Mouse (Mus musculus) R1 (cell line): Measurements from ENCODE around the gene Adgrl2.
A peak's percentile ranks its signal among the peaks of the same experiment; 100 is the strongest.

Experiments
- DNase-seq: peaks from one replicate; pipeline ENCODE4 v3.0.0-alpha.2; 2018; ENCODE audit warnings: low read depth, low spot score

The Adgrl2 gene

GRCm38 (mm10) chr3:148922618-148923095, 67.7 kb downstream of the Adgrl2 start:
- DNase-seq = peak; percentile 71

DNA sequence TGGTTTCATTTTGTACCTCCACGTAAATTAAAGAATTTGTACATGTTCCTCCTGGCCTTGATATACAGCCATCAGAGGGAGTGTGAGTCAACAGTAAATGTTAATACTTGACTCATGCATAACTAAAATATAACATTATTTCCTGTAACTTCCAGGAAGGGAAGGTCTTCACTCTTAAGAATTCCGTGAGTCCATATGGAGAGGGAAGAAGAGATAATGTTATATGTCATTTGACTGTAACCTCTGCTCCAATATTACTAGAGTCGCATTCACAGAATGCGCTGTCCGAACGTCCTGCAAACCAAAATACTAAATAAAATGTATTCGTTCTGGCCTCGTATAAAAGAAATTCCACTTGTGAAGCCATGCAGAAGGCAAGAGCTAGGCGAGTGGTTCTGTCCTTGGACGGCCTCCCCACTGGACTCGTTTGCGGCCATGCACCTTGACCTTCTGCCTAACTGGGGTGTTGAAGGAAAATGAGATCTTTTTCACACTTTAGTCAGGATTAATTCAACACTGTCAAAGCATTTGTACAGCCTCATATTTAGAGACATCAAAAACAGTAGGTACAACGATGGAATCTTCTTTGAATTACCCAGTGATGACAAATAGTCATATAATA, 68.3 kb downstream of the Adgrl2 start:
- no peak for DNase-seq

GRCm38 (mm10) chr3:148920881-148921280, 69.5 kb downstream of the Adgrl2 start:
- DNase-seq = no peak

DNA sequence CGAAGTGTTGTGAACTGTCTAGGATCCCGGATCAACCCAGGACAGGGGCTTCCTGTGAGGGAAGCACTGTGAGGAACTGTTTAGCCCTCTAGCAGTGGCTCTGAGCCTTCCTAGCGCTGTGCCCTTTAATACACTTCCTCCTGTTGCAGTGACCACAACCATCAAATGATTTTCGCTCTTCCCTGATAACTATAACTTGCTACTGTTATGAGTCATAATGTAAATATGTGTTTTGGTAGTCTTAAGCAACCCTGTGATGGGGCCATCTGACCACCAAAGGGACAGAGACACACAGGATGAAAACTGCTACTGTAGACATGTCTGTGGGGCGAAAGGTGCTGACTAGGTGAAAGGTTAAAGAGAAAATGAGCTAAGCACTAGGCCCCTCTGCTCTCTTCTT, 71.9 kb downstream of the Adgrl2 start:
- DNase-seq = no peak

DNA sequence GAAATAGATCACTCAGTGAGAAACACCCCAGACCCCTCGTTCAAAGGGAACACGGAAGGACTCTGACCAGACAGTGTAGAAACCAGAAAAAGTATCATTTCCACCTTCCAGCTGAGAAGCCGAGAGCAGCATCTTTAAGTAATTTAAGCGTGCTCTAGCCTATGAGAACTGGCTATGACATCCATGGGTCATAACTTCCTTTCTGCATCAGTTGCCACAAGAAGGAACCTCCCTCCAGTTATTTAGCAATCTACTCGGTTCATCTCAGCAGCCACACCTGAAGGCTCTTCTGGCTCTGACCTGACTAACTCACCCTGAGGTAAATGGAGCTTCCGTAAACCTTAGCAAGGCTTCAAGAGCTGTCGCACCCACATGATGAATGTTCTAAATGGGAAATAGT, 72.5 kb downstream of the Adgrl2 start:
- no peak for DNase-seq

DNA sequence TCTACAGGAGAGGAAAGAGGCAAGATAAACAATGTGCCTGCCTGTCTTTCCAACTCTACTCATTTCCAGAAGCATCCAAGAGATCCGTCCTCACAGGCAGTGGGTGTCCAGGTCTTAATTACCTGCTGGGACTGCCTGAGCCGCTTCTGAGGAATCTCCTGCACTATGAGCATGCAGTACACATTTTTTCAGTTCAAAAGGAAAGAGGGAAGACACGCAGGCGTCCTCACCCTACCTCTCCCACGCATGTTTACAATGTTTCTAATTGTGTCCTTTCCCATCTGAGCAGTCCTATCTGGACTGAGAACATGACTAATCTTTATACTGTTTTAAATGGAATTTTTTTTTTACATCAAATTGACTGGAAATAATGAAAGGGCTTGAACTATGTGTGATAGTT, 74.1 kb downstream of the Adgrl2 start:
- no peak for DNase-seq

DNA sequence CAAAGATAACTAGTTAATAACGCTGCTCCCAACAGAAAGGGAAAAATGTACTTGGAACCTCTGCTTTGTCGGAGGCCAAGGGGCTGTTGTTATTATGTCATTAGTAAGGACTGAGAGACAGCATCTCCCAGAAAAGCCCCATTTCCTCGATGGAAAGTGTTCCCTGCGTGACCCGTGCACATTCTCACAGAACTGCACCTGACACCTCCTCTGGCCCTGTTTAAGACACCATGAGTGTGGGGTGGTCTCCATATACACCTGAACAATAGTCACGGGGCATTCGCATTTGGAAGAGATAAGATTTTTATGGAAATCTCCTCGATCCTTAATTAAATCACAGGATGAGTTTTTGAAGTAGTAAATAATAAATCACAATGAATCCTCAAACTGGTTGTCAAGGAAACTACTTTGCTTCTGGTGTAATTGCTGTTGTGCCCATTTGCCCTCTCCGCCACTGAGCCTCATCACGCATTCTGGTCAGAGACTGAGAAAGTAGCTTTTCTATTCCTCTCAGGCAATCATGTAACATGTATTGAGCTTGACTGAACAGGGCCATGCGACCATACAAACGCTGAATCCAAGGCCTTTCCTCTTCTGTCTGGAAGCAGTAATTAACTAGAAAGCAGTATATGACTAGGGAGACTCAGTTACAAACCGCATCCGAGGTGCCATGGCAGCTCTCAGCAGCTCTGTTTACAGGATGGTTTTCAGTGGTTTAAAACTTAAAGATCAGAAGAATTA, 77.2 kb downstream of the Adgrl2 start:
- no peak for DNase-seq

DNA sequence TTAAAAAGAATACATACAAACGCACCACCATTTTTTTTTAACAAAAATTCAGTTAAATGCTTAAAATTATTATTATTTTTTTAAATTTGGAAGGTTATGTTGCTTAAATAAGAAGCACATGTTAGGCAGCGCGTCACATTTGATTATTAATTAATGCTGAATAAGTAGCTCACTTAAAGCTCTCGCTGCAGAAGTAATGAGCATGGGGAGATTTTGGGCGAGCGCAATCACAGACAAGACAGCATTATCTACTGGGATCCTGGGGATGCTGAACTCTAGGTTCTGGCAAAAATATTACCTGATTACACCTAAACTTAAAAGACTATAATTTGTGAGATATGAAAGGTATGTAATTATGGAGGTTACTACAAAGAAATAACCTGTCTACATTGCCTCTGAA, 77.8 kb downstream of the Adgrl2 start:
- no peak for DNase-seq

GRCm38 (mm10) chr3:148907873-148908272, 82.5 kb downstream of the Adgrl2 start:
- no peak for DNase-seq

GRCm38 (mm10) chr3:148907024-148907778, 83.2 kb downstream of the Adgrl2 start:
- DNase-seq = no peak

DNA sequence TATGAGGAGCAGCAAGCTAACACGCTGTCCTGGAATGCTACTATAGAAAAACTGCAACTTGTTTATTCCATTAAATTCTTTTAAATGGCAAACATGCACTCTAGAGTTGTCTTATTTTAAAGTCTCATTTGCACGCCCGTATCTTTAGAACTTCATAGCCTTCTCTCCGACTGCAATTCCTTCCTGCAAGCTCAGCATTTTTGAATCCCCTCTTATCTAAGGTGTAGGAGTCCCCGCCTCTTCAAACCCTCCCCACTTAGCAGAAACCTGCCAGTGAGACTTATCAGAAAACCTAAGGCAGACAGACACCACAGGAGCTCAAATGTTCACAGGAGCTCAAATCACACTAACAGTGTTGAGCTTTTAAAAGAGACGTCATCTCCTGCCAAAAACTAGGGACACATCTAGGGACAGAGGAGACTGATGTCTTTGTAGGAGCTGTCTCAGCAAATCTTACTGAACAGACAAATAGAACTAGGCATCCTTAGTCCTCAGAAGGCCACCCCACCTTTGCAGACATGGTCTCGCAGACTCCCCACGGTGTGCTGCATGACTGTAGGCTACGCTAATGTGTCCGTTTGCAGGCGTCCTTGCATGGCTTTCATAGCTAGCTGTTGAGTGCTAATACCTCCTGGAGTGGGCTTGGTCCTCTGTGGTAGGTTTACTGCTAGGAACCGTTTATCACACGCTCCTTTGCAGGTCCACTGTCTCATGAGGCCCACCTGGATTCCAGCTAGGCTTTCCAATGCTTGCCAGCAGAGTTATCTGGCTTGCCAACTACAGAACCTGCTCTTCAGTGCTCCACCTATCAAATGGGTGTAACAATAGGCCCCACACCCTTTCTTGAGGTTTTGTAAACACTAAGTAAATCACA, 84.2 kb downstream of the Adgrl2 start:
- no peak for DNase-seq

DNA sequence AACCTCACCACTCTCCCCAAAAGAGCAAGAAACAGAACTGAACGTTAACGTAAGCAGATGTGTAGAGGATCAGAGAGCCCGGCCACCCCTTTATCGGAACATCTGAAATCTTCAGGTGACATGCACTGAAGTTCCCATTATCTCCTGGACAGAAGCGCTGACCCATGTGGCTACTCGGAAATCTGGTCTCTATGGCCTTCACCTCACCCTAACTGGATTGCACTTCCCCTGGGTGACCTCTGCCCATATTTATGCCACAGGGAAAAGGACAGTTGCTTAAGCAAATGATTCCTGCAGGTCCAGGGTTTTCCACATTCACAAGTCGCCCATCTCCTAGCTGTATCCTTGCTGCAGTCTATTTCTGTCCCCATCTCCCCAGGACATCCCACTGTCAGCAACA, 84.9 kb downstream of the Adgrl2 start:
- no peak for DNase-seq

- DNase-seq = no peak
Observed at GRCm38 (mm10) chr3:148899857-148900256, 90.5 kb downstream of the Adgrl2 start.

- DNase-seq = peak; percentile 41
Observed at GRCm38 (mm10) chr3:148899416-148899815, 90.9 kb downstream of the Adgrl2 start.

- no peak for DNase-seq
Observed at GRCm38 (mm10) chr3:148898535-148899250, 91.7 kb downstream of the Adgrl2 start.

DNA sequence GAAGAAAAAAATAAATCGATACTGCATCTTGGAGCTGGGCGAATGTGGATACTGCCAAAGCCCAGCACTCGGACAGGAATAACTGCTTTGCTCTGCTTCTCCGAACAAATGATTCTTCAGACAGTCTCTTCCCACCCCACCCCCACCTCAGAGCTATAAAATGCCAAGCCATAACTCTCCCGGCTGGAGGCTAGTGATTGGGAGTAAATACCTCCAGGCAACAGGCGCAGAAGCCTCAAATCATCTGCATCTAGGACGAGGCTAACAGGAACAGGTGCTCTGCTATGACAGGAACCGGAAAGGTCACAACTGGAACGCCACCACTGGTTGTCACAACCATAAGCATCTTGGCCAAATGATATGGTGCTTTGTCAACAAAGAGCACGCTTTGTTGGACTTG, 94.1 kb downstream of the Adgrl2 start:
- no peak for DNase-seq

DNA sequence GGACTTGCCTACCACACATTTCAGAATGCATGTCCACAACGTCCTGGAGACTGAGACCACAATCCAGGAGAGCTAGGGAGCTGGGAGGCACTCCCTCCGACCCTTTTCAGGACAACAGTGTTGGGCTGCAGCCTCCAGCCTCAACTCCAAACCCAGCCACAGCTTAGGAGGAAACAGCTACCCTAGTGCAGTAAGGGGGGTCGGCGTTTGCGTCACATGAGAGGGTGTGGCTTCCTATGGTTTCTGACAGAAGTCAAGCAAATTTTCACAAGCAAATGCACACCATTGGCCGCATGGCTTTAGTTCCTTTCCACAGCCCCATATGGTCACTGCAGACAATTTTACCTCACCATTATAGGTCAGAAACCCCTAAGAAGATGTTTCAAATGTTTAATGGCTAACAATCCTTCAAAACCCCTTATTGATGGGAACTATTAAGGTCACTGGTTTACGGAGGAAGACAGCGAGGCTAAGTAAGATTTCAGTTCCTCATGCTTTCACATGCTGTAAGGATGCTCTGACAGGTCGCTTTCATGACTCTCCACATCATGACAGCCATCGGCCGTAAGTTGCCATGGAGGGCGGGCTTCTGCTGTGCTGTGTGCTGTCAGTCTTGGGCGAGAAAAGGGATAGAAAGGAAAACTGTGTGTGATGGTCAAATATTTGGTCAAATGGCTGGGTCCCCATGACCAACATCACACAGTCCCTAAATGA, 94.8 kb downstream of the Adgrl2 start:
- no peak for DNase-seq

DNA sequence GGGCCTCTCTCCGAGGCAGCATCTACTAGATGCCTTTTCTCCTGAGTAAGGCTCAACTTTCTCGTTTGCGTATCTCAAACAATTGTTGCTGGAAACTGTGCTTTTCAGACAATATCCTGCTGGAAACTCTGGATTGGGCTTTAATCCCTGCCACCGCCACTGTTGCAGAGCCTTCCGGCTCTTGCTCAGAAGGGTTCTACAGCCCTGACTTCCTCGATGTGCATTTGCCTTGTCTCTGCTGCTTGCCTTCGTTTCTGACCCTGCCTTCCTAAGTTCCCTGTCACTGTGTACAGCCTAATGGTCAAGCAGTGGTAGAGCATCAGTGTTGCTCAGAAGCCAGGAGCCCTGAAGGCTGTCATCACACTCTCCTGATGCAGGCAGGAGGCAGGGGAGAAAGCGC, 95.5 kb downstream of the Adgrl2 start:
- no peak for DNase-seq

DNA sequence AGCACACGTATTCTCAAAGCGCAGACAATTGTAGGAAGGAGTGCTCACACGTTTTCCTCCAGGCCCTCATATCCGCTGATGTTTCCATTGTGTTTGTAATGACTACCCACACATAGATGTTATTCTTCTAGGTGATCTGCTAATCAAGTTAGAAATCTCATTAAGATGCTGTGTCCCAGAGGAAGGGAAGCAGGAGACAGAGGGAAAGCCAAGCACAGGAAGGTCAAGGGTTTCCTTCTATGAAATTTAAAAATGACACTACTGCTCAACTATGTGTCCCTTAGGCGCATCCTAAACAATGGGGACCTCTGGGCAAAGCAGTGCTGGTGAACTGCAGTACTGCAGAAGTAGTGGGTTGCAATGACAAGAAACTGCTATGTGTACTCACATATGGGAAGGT, 102.5 kb downstream of the Adgrl2 start:
- DNase-seq = no peak

- DNase-seq = no peak
Observed at GRCm38 (mm10) chr3:148886956-148887355, 103.4 kb downstream of the Adgrl2 start.
